Mouse (Mus musculus) limb, embryonic 13.5 days (tissue): ENCODE data around the gene Egfem1. TPM values are rescaled to one million over a fixed set of nuclear protein-coding genes. Genes with fewer than 3 reads are reported as not detected.

Experiments used
- ATAC-seq: fragments of 200-750 bp; cut with Nextera tagmentation; 2 replicates; pipeline ENCODE4 v1.8.0; 2017; ENCODE audit warnings: low read depth, moderate number of reproducible peaks, moderate TSS enrichment; ENCODE audit not compliant: low FRiP score
- H3K27ac ChIP-seq: fragments of 300-500 bp; sonication (generic); 2 replicates; pipeline ENCODE4 v1.5.1; 2015; ENCODE audit warnings: inconsistent platforms, mild to moderate bottlenecking, moderate library complexity
- H3K27me3 ChIP-seq: fragments of 300-500 bp; sonication (generic); 2 replicates; pipeline ENCODE4 v1.6.1; 2015; ENCODE audit warnings: mild to moderate bottlenecking, inconsistent platforms
- H3K36me3 ChIP-seq: fragments of 300-500 bp; sonication (generic); 2 replicates; pipeline ENCODE4 v1.6.1; 2015; ENCODE audit warnings: inconsistent platforms, mild to moderate bottlenecking, moderate library complexity
- H3K4me1 ChIP-seq: fragments of 300-500 bp; sonication (generic); 2 replicates; pipeline ENCODE4 v1.6.1; 2015; ENCODE audit warnings: inconsistent platforms
- H3K4me2 ChIP-seq: fragments of 300-500 bp; sonication (generic); replicated peaks from 2 replicates; pipeline ENCODE4 v1.6.1; 2015; ENCODE audit warnings: inconsistent platforms, mild to moderate bottlenecking, moderate library complexity
- H3K4me3 ChIP-seq: fragments of 300-500 bp; sonication (generic); 2 replicates; pipeline ENCODE4 v1.5.1; 2015; ENCODE audit warnings: moderate library complexity, mild to moderate bottlenecking, inconsistent platforms
- H3K9ac ChIP-seq: fragments of 300-500 bp; sonication (generic); 2 replicates; pipeline ENCODE4 v1.6.1; 2015; ENCODE audit warnings: mild to moderate bottlenecking, inconsistent platforms
- H3K9me3 ChIP-seq: fragments of 300-500 bp; sonication (generic); 2 replicates; pipeline ENCODE4 v1.6.1; 2016; ENCODE audit warnings: inconsistent platforms
- WGBS: fragments of 180-500 bp; shearing (Covaris S2); methylation state at CpG from one replicate; pipeline ENCODE4 v1.1.7; 2015; 5-methylcytosine and 5-hydroxymethylcytosine counted together
- polyA plus RNA-seq: library from polyadenylated mRNA; unstranded; fragments of >200 nt; fragmentation: Nextera tagmentation; extraction: Ambion mirVana; gene quantifications from 2 replicates; pipeline ENCODE4 v1.2.1, GENCODE M21; 2015

Egfem1 gene
- polyA plus RNA-seq, 1 experiment from 2014 or later = 7.5 TPM

DNA sequence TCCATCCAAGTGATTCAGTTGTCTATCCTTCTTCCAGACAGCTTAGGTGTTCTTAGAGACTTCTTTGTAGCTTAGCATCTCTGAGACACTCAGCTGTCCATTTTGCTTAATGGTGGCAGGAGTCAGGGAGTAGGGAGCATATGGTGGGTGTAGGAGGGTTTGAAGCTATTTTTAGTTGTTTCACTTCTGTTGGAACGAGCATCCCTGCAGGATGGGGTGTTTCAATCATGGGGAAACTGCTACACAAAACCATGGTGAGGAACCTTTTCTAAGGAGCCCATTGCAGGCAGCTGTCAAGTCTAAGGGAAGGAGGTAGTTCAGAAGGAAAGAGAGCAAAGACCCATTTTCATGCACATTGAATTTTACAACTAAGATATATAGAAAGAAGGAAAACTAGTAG is 458.1 kb downstream of the Egfem1 start:
- Histone ChIP-seq H3K4me2 (no peak overlapping the region), H3K4me1 (no peaks in the 10 kb centered on the region), H3K27me3 (no peaks in the 10 kb centered on the region), H3K4me3 (no peak overlapping the region), H3K9me3 (no peaks in the 10 kb centered on the region), H3K9ac (no peak overlapping the region), H3K27ac (no peak overlapping the region), H3K36me3 (no peaks in the 10 kb centered on the region)
- ATAC-seq = no peak
- WGBS = 55% methylated on average over 1 of the region's 1 CpGs

DNA sequence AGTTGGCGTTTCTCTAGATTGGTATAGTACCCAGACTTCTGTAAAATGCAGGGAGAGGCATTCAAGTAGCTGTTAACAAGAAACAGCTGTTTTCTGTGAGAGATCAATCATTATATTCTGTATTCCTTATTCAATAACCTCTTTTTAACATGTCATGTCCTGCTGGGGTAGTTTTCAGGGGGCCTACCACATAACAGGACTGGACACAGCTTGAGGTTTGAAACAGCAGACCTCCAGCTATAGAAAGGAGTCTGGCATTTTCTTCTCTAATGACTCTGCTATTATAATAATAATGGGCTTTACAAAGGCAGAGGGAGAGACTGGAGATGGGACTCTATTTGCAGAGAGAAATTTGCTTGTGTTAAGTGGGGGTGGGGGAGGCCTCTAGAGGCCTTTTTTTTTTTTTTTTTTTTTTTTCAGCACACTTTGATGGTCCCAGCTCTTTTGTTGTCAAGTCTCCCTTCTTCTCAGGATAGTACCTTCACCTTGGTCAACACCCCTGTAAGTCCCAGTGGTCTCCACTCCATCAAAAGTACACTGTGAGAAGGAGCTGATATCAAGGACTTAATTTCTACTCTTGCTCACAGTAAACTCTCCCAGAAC is 459.8 kb downstream of the Egfem1 start:
- H3K27ac ChIP-seq = no peak overlapping the region
- no peak overlapping the region for H3K4me2 ChIP-seq
- ATAC-seq = no peak
- no peaks in the 10 kb centered on the region for H3K27me3 ChIP-seq
- H3K4me1 ChIP-seq = no peaks in the 10 kb centered on the region
- no peak overlapping the region for H3K9ac ChIP-seq
- H3K36me3 ChIP-seq = no peaks in the 10 kb centered on the region
- WGBS = 14% methylated on average over 1 of the region's 1 CpGs
- no peaks in the 10 kb centered on the region for H3K9me3 ChIP-seq
- no peak overlapping the region for H3K4me3 ChIP-seq

DNA sequence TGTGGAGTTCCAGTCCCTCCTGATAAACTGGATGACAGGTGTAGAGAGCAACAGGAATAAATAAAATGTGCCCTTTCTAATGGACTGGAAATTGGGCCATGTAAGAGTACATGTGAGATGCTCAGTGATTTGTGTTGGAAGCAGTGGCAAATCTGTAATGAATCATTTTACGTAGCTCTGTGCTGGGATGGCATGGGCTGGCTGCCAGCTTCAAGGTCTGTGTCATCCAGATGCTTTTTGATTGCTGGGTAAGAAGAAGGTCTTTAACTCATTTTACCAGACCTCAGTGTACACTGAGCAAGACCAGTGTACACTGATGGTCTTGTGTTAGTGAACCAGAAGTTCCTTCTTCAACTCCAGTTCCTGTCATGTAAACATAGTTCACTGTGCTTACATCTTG is 462.2 kb downstream of the Egfem1 start:
- no peaks in the 10 kb centered on the region for H3K36me3 ChIP-seq
- no peak for ATAC-seq
- H3K4me1 ChIP-seq = no peaks in the 10 kb centered on the region

DNA sequence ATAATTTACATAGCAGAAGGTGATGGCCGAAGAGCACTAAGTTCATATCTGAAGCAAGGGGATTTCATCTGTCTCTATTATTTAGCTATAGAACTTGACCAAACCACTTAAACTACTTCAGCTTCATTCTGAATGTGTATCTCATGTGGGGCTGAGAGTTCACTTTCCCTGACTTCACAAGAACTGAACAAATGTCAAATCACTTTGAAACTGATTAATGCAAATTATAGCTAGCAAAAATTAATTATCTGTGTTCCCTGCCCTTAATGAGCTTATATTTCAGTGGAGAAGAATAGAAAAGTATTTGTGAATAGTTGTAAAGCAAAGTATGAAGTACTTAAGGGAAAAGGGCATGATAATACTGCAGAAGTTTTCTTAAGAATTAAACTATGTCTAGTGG is 481.3 kb downstream of the Egfem1 start:
- H3K27ac ChIP-seq = no peak overlapping the region
- H3K4me2 ChIP-seq = no peak overlapping the region
- 93% methylated on average over 1 of the region's 1 CpGs for WGBS
- no peak overlapping the region for H3K4me3 ChIP-seq
- H3K9ac ChIP-seq = no peak overlapping the region
- no peaks in the 10 kb centered on the region for H3K9me3 ChIP-seq
- no peaks in the 10 kb centered on the region for H3K27me3 ChIP-seq
- no peaks in the 10 kb centered on the region for H3K36me3 ChIP-seq
- H3K4me1 ChIP-seq = no peaks in the 10 kb centered on the region
- ATAC-seq = no peak

More for the DNA sequence above, 462.2 kb downstream of the Egfem1 start:
- Histone ChIP-seq H3K4me2 (no peak overlapping the region), H3K9ac (no peak overlapping the region), H3K4me3 (no peak overlapping the region), H3K27ac (no peak overlapping the region), H3K9me3 (no peaks in the 10 kb centered on the region), H3K27me3 (no peaks in the 10 kb centered on the region)
- 71% methylated on average over 1 of the region's 1 CpGs for WGBS

DNA sequence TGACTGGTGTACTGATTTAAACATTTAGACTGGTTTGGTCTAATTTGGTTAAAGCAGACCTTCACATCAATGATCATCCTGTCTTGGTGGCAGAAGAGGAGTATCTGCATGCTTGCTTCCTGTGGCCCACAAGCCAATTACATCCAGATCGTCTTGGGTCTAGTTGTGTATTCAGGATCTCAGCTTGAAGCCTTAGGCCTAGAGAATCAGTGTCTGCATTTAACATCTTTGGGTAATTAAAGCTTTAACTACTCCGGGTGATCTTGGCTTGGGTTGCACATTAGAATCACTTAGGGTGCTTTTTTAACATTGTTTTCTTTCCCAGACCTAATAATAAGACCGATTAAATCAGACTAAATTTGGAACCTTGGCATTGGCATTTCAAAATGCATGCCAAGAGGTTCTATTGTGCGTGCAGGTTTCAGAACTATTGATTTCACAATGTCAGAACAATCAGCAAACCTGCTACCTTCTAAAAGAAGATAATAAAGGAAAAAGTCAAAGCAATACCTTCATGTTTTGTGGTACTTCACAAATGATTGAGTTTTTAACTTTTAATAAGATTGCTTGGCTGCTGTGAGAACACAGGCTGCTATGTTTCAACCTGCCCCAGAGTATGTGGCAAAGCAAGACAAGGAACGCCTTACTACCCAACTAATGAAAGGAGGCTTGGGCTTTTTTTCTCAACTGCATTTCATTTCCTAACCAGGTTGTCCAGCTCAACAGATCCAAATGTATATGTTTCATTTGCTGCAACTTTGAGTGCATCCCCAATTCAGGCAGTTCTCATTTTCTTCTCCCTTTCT is 496.4 kb downstream of the Egfem1 start:
- no peak for ATAC-seq
- no peaks in the 10 kb centered on the region for H3K4me1 ChIP-seq
- H3K9me3 ChIP-seq = no peaks in the 10 kb centered on the region
- 66% methylated on average over 5 of the region's 5 CpGs for WGBS
- no peak overlapping the region for H3K9ac ChIP-seq
- no peaks in the 10 kb centered on the region for H3K36me3 ChIP-seq
- no peak overlapping the region for H3K4me3 ChIP-seq
- no peaks in the 10 kb centered on the region for H3K27me3 ChIP-seq
- no peak overlapping the region for H3K27ac ChIP-seq
- no peak overlapping the region for H3K4me2 ChIP-seq

DNA sequence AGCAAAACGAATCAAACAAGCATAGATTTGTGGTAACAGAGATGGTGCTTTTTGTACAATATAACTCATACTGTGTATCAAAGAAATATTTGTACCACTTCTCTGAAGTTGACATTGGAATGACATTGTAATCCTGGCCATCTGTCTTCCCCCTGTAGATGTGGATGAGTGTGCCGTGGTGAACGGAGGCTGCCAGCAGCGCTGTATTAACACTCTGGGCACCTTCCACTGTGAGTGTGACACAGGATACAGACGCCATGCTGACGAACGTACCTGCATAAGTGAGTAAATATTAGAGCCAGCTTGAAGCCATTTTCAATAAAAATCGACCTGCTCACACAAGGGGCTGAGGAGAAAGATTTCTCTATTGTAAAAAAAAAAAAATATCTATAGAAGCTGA is 500.9 kb downstream of the Egfem1 start:
- no peak overlapping the region for H3K9ac ChIP-seq
- no peaks in the 10 kb centered on the region for H3K27me3 ChIP-seq
- H3K27ac ChIP-seq = no peak overlapping the region
- no peak overlapping the region for H3K4me3 ChIP-seq
- H3K4me1 ChIP-seq = no peaks in the 10 kb centered on the region
- H3K9me3 ChIP-seq = no peaks in the 10 kb centered on the region
- no peaks in the 10 kb centered on the region for H3K36me3 ChIP-seq
- no peak for ATAC-seq
- H3K4me2 ChIP-seq = no peak overlapping the region
- 56% methylated on average over 8 of the region's 8 CpGs for WGBS

DNA sequence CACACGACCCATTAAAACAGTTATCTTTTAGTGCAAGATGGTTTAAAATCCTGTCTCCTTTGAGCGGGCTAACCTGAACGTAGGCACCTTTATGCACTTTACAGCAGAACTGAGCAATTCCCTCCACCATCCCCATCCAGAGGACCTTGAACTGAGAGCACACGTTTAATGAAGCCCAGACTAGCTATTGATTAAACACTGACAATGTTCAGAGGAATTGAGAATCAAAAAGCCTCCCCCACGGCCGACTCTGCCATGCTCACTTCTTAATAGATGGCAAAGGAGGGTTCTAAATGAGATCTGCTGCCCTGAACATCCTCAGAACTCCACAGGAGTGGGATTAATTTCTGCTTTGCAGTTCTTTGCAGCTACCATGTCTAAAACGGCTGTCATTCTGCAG is 520.3 kb downstream of the Egfem1 start:
- Histone ChIP-seq H3K4me2 (no peak overlapping the region), H3K9me3 (no peaks in the 10 kb centered on the region), H3K4me1 (no peaks in the 10 kb centered on the region), H3K4me3 (no peak overlapping the region), H3K9ac (no peak overlapping the region), H3K27me3 (no peaks in the 10 kb centered on the region), H3K36me3 (no peaks in the 10 kb centered on the region), H3K27ac (no peak overlapping the region)
- ATAC-seq = no peak
- 56% methylated on average over 7 of the region's 7 CpGs for WGBS

DNA sequence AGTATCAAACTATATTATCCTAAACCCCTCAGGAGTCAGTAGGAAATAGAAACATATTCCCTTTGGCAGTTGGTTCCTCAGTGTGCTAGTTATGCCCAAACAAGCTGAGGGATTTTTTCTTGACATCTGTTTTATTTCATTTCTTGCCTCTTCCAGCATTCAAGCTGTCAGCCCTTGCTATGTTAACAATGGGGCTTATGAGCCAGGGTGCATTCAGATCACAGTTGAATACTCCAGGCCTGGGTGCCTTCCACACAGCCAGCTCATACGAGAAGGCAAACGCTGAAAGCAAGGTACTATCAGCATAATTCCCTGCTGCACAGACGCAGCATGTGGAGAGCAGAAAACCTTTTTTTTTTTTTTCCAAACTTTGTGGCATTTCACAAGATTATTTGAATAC is 526.9 kb downstream of the Egfem1 start:
- 47% methylated on average over 3 of the region's 3 CpGs for WGBS
- Histone ChIP-seq H3K4me3 (no peak overlapping the region), H3K4me2 (no peak overlapping the region), H3K9me3 (no peaks in the 10 kb centered on the region), H3K27ac (no peak overlapping the region), H3K4me1 (no peaks in the 10 kb centered on the region), H3K36me3 (no peaks in the 10 kb centered on the region), H3K27me3 (no peaks in the 10 kb centered on the region), H3K9ac (no peak overlapping the region)
- no peak for ATAC-seq

DNA sequence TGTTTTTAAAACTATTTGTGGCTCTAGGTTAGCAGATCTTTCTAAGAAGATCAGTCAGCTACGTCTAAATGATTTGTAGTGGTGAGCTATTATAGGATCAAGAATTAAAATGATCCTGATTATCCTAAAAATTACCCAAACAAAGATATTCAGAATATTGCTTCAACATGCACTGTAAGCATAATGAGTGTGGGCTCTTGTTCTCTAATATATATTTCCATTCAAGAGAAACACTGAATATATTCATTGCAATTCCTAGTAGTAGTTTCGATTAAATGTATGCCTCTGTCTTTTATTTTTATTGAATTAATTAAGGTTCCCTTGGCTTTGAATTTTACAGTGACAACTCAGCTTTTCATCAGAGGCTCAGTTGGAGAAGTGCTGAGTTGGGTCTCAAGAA is 527.4 kb downstream of the Egfem1 start:
- no peaks in the 10 kb centered on the region for H3K36me3 ChIP-seq
- no peak for ATAC-seq
- H3K4me3 ChIP-seq = no peak overlapping the region
- H3K4me2 ChIP-seq = no peak overlapping the region
- no peak overlapping the region for H3K27ac ChIP-seq
- H3K4me1 ChIP-seq = no peaks in the 10 kb centered on the region
- WGBS = 87% methylated on average over 2 of the region's 2 CpGs
- H3K9ac ChIP-seq = no peak overlapping the region
- no peaks in the 10 kb centered on the region for H3K9me3 ChIP-seq
- H3K27me3 ChIP-seq = no peaks in the 10 kb centered on the region

DNA sequence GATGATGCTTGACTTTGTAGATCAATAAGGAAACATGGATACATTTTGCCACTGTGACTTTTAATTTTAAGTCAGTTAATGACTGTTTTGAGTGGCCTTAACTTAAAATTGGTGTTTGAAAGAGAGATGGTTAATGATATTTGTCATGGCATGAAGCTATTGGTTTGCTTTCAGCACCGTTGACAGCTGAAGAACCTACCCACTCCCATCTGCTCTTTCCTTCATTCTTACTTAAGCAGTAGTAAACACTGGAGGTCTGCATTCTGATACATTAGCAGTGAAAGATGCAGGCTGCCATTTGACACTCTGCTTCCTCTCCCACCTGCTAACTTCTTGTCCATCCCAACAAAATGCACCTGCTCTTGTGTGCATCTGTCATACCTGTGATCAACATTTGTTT is 537.8 kb downstream of the Egfem1 start:
- Histone ChIP-seq H3K4me3 (no peak overlapping the region), H3K36me3 (no peaks in the 10 kb centered on the region), H3K4me2 (no peak overlapping the region), H3K9ac (no peak overlapping the region), H3K27ac (no peak overlapping the region), H3K4me1 (peaks cover 16% of the 10 kb centered on the region; the same call in 1 of the 2 replicates), H3K9me3 (no peaks in the 10 kb centered on the region), H3K27me3 (no peaks in the 10 kb centered on the region)
- WGBS = 88% methylated on average over 1 of the region's 1 CpGs
- ATAC-seq = no peak

DNA sequence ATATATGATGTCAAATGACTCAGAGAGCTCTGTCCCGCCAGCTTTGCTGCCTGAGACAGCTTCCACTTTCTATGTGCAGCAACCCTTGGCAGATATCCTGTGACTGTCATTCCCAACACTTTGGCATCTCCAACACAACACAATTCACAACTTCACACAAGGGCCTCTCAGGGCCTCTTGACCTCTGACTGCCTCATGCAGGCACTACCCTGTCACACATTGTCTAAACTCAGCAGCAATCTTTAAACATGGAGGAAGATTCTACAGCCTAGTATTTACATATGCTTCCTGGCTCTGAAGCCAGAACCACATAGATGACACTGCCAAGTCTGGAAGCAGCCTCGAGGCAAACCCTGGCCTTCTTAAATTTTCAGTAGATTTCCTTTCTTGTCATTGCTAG is 558.0 kb downstream of the Egfem1 start:
- H3K36me3 ChIP-seq = no peaks in the 10 kb centered on the region
- no peak for ATAC-seq
- no peaks in the 10 kb centered on the region for H3K27me3 ChIP-seq
- H3K4me3 ChIP-seq = no peak overlapping the region
- H3K4me2 ChIP-seq = no peak overlapping the region
- no peaks in the 10 kb centered on the region for H3K4me1 ChIP-seq
- H3K9ac ChIP-seq = no peak overlapping the region
- no peaks in the 10 kb centered on the region for H3K9me3 ChIP-seq
- no peak overlapping the region for H3K27ac ChIP-seq
- 78% methylated on average over 2 of the region's 2 CpGs for WGBS

DNA sequence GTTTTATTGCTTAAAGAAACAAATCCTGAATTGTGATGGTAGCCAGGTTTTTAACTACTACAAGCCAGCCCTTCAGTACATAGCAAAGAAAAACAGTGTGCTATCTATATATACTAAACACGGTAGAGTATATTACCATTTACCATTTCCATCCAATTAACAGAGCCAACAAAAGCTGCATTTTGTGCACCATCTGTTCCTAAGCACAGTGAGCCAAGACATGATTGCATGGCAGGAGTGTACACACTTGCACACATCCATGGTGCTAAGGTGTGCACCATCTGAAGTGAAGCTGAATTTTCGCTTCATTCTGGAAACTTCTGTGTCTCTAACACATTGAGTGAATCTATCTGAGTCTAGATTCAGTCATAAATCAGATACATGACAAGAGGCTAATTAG is 585.0 kb downstream of the Egfem1 start:
- Histone ChIP-seq H3K9me3 (0 out of 2 replicates have a peak, but pooled peaks cover 2% of the 10 kb centered on the region), H3K27ac (no peak overlapping the region), H3K4me2 (no peak overlapping the region), H3K9ac (no peak overlapping the region), H3K27me3 (no peaks in the 10 kb centered on the region), H3K4me1 (no peaks in the 10 kb centered on the region), H3K36me3 (no peaks in the 10 kb centered on the region), H3K4me3 (no peak overlapping the region)
- no peak for ATAC-seq
- 74% methylated on average over 2 of the region's 2 CpGs for WGBS
